Mouse (Mus musculus) embryonic facial prominence, embryonic 14.5 days (tissue): ENCODE results near the gene Siae. TPM values are rescaled to one million over a fixed set of nuclear protein-coding genes. Genes with fewer than 3 reads are reported as not detected.

Source experiments
- ATAC-seq: fragments of 200-750 bp; cut with Nextera tagmentation; 2 replicates; pipeline ENCODE4 v1.8.0; 2017; ENCODE audit warnings: low read depth, moderate number of reproducible peaks, moderate TSS enrichment
- DNase-seq: peaks from one replicate; pipeline ENCODE4 v3.0.0-alpha.2; 2015; ENCODE audit warnings: low spot score
- H3K27ac ChIP-seq: fragments of 300-500 bp; sonication (generic); replicated peaks from 2 replicates; pipeline ENCODE4 v1.5.1; 2014; ENCODE audit warnings: low read depth, mild to moderate bottlenecking, low read length, moderate library complexity
- H3K27me3 ChIP-seq: fragments of 300-500 bp; sonication (generic); replicated peaks from 2 replicates; pipeline ENCODE4 v1.6.1; 2014; ENCODE audit warnings: low read length; ENCODE audit not compliant: control insufficient read depth, insufficient read depth
- H3K36me3 ChIP-seq: fragments of 300-500 bp; sonication (generic); 2 replicates; pipeline ENCODE4 v1.6.1; 2014; ENCODE audit warnings: low read length, mixed read lengths; ENCODE audit not compliant: control insufficient read depth, insufficient read depth
- H3K4me1 ChIP-seq: fragments of 300-500 bp; sonication (generic); 2 replicates; pipeline ENCODE4 v1.6.1; 2014; ENCODE audit warnings: antibody characterized with exemption, low read length; ENCODE audit not compliant: control insufficient read depth, insufficient read depth
- H3K4me2 ChIP-seq: fragments of 300-500 bp; sonication (generic); 2 replicates; pipeline ENCODE4 v1.6.1; 2014; ENCODE audit warnings: low read depth, mild to moderate bottlenecking, low read length, moderate library complexity, mixed read lengths
- H3K4me3 ChIP-seq: fragments of 300-500 bp; sonication (generic); 2 replicates; pipeline ENCODE4 v1.5.1; 2014; ENCODE audit warnings: low read depth, mild to moderate bottlenecking, low read length
- H3K9ac ChIP-seq: fragments of 300-500 bp; sonication (generic); 2 replicates; pipeline ENCODE4 v1.6.1; 2014; ENCODE audit warnings: low read depth, mild to moderate bottlenecking, low read length, moderate library complexity, mixed read lengths
- H3K9me3 ChIP-seq: fragments of 300-500 bp; sonication (generic); 2 replicates; pipeline ENCODE4 v1.6.1; 2016; ENCODE audit warnings: low read length; ENCODE audit not compliant: control insufficient read depth
- WGBS: fragments of 180-500 bp; shearing (Covaris S2); extraction: QIAGEN DNeasy Blood & Tissue Kit; methylation state at CpG from one replicate; pipeline ENCODE4 v1.1.7; 2014; 5-methylcytosine and 5-hydroxymethylcytosine counted together
- polyA plus RNA-seq: library from polyadenylated mRNA; unstranded; fragments of >200 nt; fragmentation: Nextera tagmentation; extraction: Ambion mirVana; gene quantifications from 2 replicates; pipeline ENCODE4 v1.2.1, GENCODE M21; 2014

Siae gene
- polyA plus RNA-seq, 1 experiment from 2014 or later = 13.9 TPM

- no peak overlapping the region for H3K4me2 ChIP-seq
- ATAC-seq = no peak
- H3K9me3 ChIP-seq = no peaks in the 10 kb centered on the region
- H3K27ac ChIP-seq = no peak overlapping the region
- no peaks in the 10 kb centered on the region for H3K36me3 ChIP-seq
- peak; percentile 42 for DNase-seq
- H3K9ac ChIP-seq = no peak overlapping the region
- 21% methylated on average over 7 of the region's 7 CpGs for WGBS
- no peak overlapping the region for H3K4me3 ChIP-seq
- H3K4me1 ChIP-seq = peaks cover 3% of the 10 kb centered on the region; the same call in 1 of the 2 replicates
- no peaks in the 10 kb centered on the region for H3K27me3 ChIP-seq
These were observed 80.8 kb downstream of the Siae start for GRCm38 (mm10) chr9:37636335-37636734.

GRCm38 (mm10) chr9:37636800-37637542 is 81.5 kb downstream of the Siae start:
- Histone ChIP-seq H3K27ac (no peak overlapping the region), H3K9me3 (no peaks in the 10 kb centered on the region), H3K4me1 (peaks cover 3% of the 10 kb centered on the region; the same call in 1 of the 2 replicates), H3K4me3 (no peak overlapping the region), H3K4me2 (no peak overlapping the region), H3K27me3 (no peaks in the 10 kb centered on the region), H3K36me3 (no peaks in the 10 kb centered on the region), H3K9ac (no peak overlapping the region)
- DNase-seq = no peak
- no peak for ATAC-seq
- 48% methylated on average over 6 of the region's 6 CpGs for WGBS

DNA sequence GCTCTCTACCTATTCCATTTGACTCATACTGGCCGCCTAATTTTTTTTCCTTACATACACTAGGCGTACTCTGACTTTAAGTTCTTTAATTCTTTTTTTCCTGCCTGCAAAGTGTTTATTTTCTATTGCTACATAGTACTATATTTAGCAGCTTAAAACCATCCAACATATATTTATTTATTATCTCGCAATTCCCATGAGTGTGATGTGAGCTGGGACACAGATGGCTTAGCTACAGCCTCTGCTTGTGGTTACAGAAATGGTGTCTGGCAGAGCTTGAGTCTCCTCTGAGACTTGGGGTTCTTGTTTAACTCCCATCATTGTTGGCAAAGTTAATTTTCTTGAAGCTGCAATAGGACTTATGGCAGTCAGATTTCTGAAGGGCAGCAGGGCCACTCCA is 83.2 kb downstream of the Siae start:
- Histone ChIP-seq H3K9me3 (no peaks in the 10 kb centered on the region), H3K4me3 (no peak overlapping the region), H3K9ac (no peak overlapping the region), H3K27me3 (no peaks in the 10 kb centered on the region), H3K4me2 (no peak overlapping the region), H3K27ac (no peak overlapping the region), H3K36me3 (no peaks in the 10 kb centered on the region), H3K4me1 (peaks cover 3% of the 10 kb centered on the region; the same call in 1 of the 2 replicates)
- 83% methylated on average over 3 of the region's 3 CpGs for WGBS
- DNase-seq = no peak
- no peak for ATAC-seq

- peaks cover 44% of the 10 kb centered on the region for H3K36me3 ChIP-seq
- DNase-seq (no peak), ATAC-seq (no peak)
- H3K4me2 ChIP-seq = no peak overlapping the region
- no peak overlapping the region for H3K4me3 ChIP-seq
- H3K9me3 ChIP-seq = no peaks in the 10 kb centered on the region
- 81% methylated on average over 3 of the region's 3 CpGs for WGBS
- H3K9ac ChIP-seq = no peak overlapping the region
- no peaks in the 10 kb centered on the region for H3K27me3 ChIP-seq
- no peaks in the 10 kb centered on the region for H3K4me1 ChIP-seq
- no peak overlapping the region for H3K27ac ChIP-seq
These were observed 90.7 kb downstream of the Siae start for GRCm38 (mm10) chr9:37646246-37646645.

GRCm38 (mm10) chr9:37650639-37651038 is 95.1 kb downstream of the Siae start:
- no peak for DNase-seq
- WGBS = 96% methylated on average over 5 of the region's 5 CpGs
- Histone ChIP-seq H3K4me3 (no peak overlapping the region), H3K9me3 (no peaks in the 10 kb centered on the region), H3K4me1 (peaks cover 5% of the 10 kb centered on the region; the same call in 1 of the 2 replicates), H3K9ac (no peak overlapping the region), H3K4me2 (no peak overlapping the region), H3K27me3 (no peaks in the 10 kb centered on the region), H3K27ac (no peak overlapping the region), H3K36me3 (peaks cover 82% of the 10 kb centered on the region)
- no peak for ATAC-seq

DNA sequence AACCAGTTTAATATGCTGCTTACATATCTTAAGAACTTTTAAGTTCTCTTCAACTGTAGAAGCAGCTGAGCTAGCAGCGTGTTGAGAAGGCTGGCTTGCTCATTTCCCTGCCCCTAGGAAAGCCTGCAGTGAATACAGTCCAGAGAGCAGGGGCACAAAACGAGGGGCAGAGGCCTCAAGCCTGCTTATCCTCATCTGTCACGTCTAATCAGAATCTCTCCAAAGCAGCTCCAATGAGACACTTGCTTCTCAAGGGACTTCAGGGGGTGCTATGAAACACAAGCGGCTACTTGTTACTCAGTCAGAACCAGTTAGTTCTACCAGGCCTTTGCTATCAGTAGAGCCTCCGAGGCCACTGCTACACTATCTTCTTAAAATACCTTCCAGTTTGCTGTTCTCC is 98.3 kb downstream of the Siae start:
- H3K4me1 ChIP-seq = peaks cover 5% of the 10 kb centered on the region; the same call in 1 of the 2 replicates
- WGBS = 81% methylated on average over 5 of the region's 5 CpGs
- no peak for ATAC-seq

DNA sequence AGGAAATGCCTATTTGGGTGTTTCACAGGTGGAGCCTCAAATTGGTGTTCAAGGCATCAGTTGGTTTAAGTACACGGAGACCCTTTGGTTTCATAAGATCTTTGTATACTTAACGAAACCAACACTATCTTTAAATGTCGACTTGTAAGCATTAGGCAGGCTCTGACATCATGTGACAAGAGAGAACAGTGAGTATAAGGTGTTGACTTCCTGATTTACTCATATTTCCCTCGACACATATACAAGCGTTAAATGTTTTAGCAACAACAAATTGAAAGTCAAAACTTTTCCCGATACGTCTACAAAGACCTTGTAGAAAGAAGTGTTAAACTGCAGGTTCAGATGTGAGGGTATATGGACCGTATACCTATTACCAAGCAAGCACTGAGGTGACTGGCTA is 100.5 kb downstream of the Siae start:
- Histone ChIP-seq H3K9ac (peak overlapping the region; percentile 83), H3K27me3 (no peaks in the 10 kb centered on the region), H3K9me3 (no peaks in the 10 kb centered on the region), H3K4me2 (peak overlapping the region; percentile 82), H3K27ac (peak overlapping the region; percentile 94; the same call in 1 of the 2 replicates), H3K4me1 (peaks cover 5% of the 10 kb centered on the region; the same call in 1 of the 2 replicates), H3K36me3 (peaks cover 41% of the 10 kb centered on the region), H3K4me3 (peak overlapping the region; percentile 78)
- no peak for DNase-seq
- ATAC-seq = no peak
- 58% methylated on average over 8 of the region's 8 CpGs for WGBS

More for the DNA sequence above, 98.3 kb downstream of the Siae start:
- Histone ChIP-seq H3K36me3 (peaks cover 63% of the 10 kb centered on the region), H3K4me2 (no peak overlapping the region), H3K27ac (no peak overlapping the region), H3K9ac (no peak overlapping the region), H3K27me3 (no peaks in the 10 kb centered on the region), H3K9me3 (no peaks in the 10 kb centered on the region), H3K4me3 (no peak overlapping the region)
- no peak for DNase-seq

GRCm38 (mm10) chr9:37656439-37656881 is 101.0 kb downstream of the Siae start:
- DNase-seq (no peak), ATAC-seq (0 out of 2 replicates have a peak, but pooled peaks have one; percentile 7)
- under 1% methylated on average over 10 of the region's 10 CpGs for WGBS

More at GRCm38 (mm10) chr9:37656439-37656881, 101.0 kb downstream of the Siae start:
- Histone ChIP-seq H3K4me2 (peak overlapping the region; percentile 82), H3K27ac (peak overlapping the region; percentile 94), H3K27me3 (no peaks in the 10 kb centered on the region), H3K36me3 (peaks cover 36% of the 10 kb centered on the region), H3K4me3 (peak overlapping the region; percentile 78), H3K9ac (peak overlapping the region; percentile 83), H3K9me3 (no peaks in the 10 kb centered on the region), H3K4me1 (peaks cover 5% of the 10 kb centered on the region; the same call in 1 of the 2 replicates)
